Mouse (Mus musculus): ENCODE results near the gene R3hcc1l. TPM values are rescaled to one million over a fixed set of nuclear protein-coding genes. Genes with fewer than 3 reads are reported as not detected.
A peak's percentile ranks its signal among the peaks of the same experiment; 100 is the strongest.

R3hcc1l gene
- polyA plus RNA-seq, 1 experiment: 13.3 TPM

DNA sequence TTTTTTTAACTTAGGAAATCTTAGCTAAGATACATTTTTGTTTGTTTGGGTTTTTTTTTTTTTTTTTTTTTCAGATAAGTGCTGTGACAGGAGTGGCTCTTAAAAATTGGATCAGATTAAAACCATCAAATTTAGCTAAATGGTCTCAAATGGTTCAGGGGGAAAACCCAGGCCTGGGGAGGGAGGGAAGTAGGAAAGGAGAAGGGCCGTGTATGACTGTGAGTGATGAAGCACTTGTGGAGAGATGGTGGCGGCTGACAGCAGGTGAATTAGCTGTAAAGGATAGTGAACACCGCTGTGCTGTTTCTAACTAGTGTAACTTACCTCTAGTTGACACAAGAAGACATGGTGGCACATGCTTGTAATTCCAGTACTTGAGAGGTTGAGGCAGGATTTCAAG is 40.1 kb downstream of the R3hcc1l start:
- Histone ChIP-seq H3K27me3 (ENCODE audit: control insufficient read depth, insufficient read depth, low read length) (no peaks in the 10 kb centered on the region), H3K4me1 (ENCODE audit: control insufficient read depth, insufficient read depth, low read length) (no peaks in the 10 kb centered on the region), H3K27ac (ENCODE audit: insufficient read depth, low read length) (no peak overlapping the region), H3K4me3 (replicated peaks; ENCODE audit: insufficient read depth, low read depth, low read length) (no peak overlapping the region)
- WGBS: 86% methylated on average over 3 of the region's 3 CpGs
- no peak for DNase-seq
- TF ChIP-seq POLR2A (IDR thresholded peaks at IDR 0.05; ENCODE audit: borderline replicate concordance, insufficient read depth, low read length) (no peak), CTCF (IDR thresholded peaks at IDR 0.05; ENCODE audit: borderline replicate concordance, insufficient read depth, low read depth, low read length) (no peak)

DNA sequence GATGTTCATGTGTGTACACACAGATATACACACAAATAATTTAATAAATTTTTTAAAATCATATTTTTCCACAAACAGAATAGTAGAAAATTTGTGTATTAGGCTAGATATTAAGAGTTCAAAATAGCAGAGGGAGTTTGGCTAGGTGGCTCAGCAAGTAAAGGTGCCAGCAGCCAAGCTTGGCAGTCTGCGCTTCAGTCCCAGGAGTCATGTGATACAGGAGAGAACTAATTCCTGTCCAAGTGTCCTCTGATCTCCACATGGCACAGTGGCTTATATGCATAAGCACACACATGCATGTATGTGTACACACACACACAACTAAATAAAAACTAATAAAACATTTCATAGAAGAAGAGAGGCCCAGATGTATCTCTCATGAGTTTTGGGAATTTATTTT is 43.4 kb downstream of the R3hcc1l start:
- Histone ChIP-seq H3K4me1 (ENCODE audit: control insufficient read depth, insufficient read depth, low read length) (peaks cover 3% of the 10 kb centered on the region; the same call in 1 of the 2 replicates), H3K27ac (ENCODE audit: insufficient read depth, low read length) (no peak overlapping the region), H3K4me3 (replicated peaks; ENCODE audit: insufficient read depth, low read depth, low read length) (no peak overlapping the region), H3K27me3 (ENCODE audit: control insufficient read depth, insufficient read depth, low read length) (no peaks in the 10 kb centered on the region)
- TF ChIP-seq CTCF (IDR thresholded peaks at IDR 0.05; ENCODE audit: borderline replicate concordance, insufficient read depth, low read depth, low read length): no peak
- no peak for TF ChIP-seq POLR2A (IDR thresholded peaks at IDR 0.05; ENCODE audit: borderline replicate concordance, insufficient read depth, low read length)
- peak; percentile 30 to 50 for DNase-seq
- 17% methylated on average over 1 of the region's 1 CpGs for WGBS

DNA sequence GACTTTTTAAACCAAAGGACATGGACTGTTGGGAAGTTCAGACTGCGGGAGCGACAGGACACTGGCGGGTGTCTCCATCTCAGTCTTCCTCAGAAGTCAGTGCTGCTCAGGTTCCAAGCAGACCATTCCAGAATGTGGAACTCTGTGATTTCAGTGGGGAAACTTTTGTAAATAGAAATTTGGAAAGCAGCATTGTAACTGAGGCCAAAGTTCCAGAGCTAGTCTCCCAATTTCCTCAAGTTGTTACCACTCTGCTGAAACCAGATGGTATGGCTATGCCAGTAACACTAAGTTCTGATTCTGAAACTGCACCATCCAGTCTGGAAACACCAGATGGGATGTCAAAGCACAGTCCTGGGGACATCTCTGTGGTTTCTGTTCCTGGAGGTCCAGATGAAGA is 44.4 kb downstream of the R3hcc1l start:
- Histone ChIP-seq H3K4me1 (ENCODE audit: control insufficient read depth, insufficient read depth, low read length) (peaks cover 3% of the 10 kb centered on the region; the same call in 1 of the 2 replicates), H3K4me3 (replicated peaks; ENCODE audit: insufficient read depth, low read depth, low read length) (no peak overlapping the region), H3K27ac (ENCODE audit: insufficient read depth, low read length) (no peak overlapping the region), H3K27me3 (ENCODE audit: control insufficient read depth, insufficient read depth, low read length) (no peaks in the 10 kb centered on the region)
- WGBS: 96% methylated on average over 3 of the region's 3 CpGs
- TF ChIP-seq POLR2A (IDR thresholded peaks at IDR 0.05; ENCODE audit: borderline replicate concordance, insufficient read depth, low read length): no peak
- no peak for TF ChIP-seq CTCF (IDR thresholded peaks at IDR 0.05; ENCODE audit: borderline replicate concordance, insufficient read depth, low read depth, low read length)
- no peak for DNase-seq

DNA sequence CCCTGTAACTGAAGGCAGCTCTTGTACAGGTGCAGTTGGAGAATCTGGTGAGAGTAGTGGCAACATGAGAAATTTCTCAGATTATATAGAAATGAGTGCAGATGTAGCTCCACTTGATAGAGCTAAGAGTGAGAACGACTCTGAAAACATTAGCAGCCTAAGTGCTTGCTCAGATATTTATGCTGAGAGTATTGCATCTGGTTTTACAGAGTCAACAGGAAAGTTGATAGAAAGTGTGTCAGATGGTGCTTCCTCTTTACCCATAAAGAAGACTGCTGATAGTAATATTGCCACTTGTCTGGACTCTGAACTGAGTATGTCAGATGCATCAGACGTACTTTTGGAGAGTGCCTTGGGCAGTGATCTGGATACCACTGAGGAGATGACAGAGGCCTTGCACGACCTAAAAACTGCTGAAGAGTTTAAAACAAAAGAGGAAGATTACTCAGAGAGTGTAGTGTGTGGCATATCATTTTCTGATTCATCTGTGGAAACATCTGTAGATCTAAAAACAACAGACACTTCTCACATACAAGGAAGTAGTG is 45.2 kb downstream of the R3hcc1l start:
- Histone ChIP-seq H3K27ac (ENCODE audit: insufficient read depth, low read length) (no peak overlapping the region), H3K4me1 (ENCODE audit: control insufficient read depth, insufficient read depth, low read length) (peaks cover 3% of the 10 kb centered on the region; the same call in 1 of the 2 replicates), H3K4me3 (replicated peaks; ENCODE audit: insufficient read depth, low read depth, low read length) (no peak overlapping the region), H3K27me3 (ENCODE audit: control insufficient read depth, insufficient read depth, low read length) (no peaks in the 10 kb centered on the region)
- 84% methylated on average over 3 of the region's 3 CpGs for WGBS
- TF ChIP-seq POLR2A (IDR thresholded peaks at IDR 0.05; ENCODE audit: borderline replicate concordance, insufficient read depth, low read length) (no peak), CTCF (IDR thresholded peaks at IDR 0.05; ENCODE audit: borderline replicate concordance, insufficient read depth, low read depth, low read length) (no peak)
- DNase-seq: no peak

DNA sequence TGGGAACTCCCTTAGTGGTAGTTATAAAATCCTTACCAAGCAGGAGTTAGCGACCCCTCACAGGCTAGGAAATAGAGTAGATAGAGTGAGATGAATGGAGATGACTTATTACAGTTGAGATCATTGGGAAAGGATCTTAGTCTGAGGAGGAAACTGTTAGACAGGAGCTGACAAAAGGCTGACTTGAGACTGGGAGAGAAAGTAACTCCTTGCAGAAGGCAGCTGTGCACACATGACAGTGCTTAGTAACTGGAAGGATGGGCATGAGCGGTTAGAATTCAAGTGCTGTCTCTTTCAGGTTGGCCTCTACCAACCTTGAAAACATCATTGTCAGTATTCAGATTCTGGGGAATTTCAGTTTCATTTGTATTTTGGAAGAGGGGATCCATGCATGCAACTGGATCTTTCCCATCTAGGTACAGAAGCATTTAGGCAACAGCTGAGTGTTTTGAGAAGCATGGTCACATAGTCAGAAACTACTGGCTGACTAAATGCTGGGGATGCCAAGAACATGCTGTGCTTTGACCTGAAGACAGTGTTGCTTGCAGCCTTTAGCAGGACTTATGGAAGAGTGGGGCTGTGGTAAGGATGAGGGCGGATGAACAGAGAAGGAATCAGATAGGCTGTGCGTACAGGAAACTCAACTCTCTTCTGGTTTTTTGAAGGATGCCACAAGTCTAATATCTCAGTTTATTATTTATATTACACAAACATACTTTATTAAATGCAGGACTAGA is 47.9 kb downstream of the R3hcc1l start:
- H3K27ac ChIP-seq (ENCODE audit: insufficient read depth, low read length): no peak overlapping the region
- no peak overlapping the region for H3K4me3 ChIP-seq (replicated peaks; ENCODE audit: insufficient read depth, low read depth, low read length)
- WGBS: 71% methylated on average over 4 of the region's 4 CpGs
- peak in 1 of 2 experiments; percentile 29 for DNase-seq
- H3K4me1 ChIP-seq (ENCODE audit: control insufficient read depth, insufficient read depth, low read length): peaks cover 3% of the 10 kb centered on the region; the same call in 1 of the 2 replicates
- H3K27me3 ChIP-seq (ENCODE audit: control insufficient read depth, insufficient read depth, low read length): no peaks in the 10 kb centered on the region
- TF ChIP-seq POLR2A (IDR thresholded peaks at IDR 0.05; ENCODE audit: borderline replicate concordance, insufficient read depth, low read length) (no peak), CTCF (IDR thresholded peaks at IDR 0.05; ENCODE audit: borderline replicate concordance, insufficient read depth, low read depth, low read length) (no peak)

DNA sequence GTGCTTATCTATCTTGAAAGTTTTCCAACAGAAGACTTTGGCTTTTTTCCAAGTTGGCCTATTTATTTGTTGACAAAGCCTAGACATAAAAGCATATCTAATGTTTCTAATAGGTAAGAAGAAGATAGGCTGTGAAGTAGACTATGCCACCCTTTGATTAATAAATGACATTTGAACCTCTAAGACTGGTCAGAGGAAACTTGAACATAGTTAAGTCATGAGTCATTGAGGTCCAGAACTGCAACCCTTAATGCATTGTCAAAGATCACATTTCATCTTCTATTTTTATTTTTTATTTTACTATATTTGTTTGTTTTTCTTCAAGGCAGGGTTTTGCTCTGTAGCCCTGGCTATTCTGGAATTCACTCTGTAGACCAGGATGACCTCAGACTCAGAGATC is 48.5 kb downstream of the R3hcc1l start:
- no peak overlapping the region for H3K27ac ChIP-seq (ENCODE audit: insufficient read depth, low read length)
- peaks cover 3% of the 10 kb centered on the region; the same call in 1 of the 2 replicates for H3K4me1 ChIP-seq (ENCODE audit: control insufficient read depth, insufficient read depth, low read length)
- TF ChIP-seq CTCF (IDR thresholded peaks at IDR 0.05; ENCODE audit: borderline replicate concordance, insufficient read depth, low read depth, low read length) (no peak), POLR2A (IDR thresholded peaks at IDR 0.05; ENCODE audit: borderline replicate concordance, insufficient read depth, low read length) (no peak)
- H3K4me3 ChIP-seq (replicated peaks; ENCODE audit: insufficient read depth, low read depth, low read length): no peak overlapping the region
- DNase-seq: no peak
- no peaks in the 10 kb centered on the region for H3K27me3 ChIP-seq (ENCODE audit: control insufficient read depth, insufficient read depth, low read length)

DNA sequence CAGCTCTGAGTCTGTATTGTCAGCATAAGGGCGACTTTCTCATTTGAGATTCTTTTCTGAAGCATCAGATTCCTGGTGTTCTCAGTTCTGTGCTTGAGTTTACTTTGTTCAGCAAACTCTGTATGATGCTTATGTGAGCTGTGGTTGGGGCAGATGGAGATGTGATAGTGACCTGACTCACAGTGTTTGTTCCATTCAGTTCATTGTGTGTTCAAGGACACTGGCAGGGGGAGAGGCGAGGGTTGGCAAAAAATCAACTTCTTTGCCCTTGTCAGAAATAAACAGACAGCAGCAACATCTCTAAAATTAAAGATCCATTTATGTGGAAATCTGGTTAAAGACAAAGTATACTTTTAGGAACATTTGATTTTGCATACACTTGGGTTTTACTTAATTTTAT is 50.5 kb downstream of the R3hcc1l start:
- WGBS: 77% methylated on average over 2 of the region's 2 CpGs
- Histone ChIP-seq H3K4me3 (replicated peaks; ENCODE audit: insufficient read depth, low read depth, low read length) (no peak overlapping the region), H3K27ac (ENCODE audit: insufficient read depth, low read length) (no peak overlapping the region), H3K4me1 (ENCODE audit: control insufficient read depth, insufficient read depth, low read length) (peaks cover 3% of the 10 kb centered on the region; the same call in 1 of the 2 replicates), H3K27me3 (ENCODE audit: control insufficient read depth, insufficient read depth, low read length) (no peaks in the 10 kb centered on the region)
- no peak for DNase-seq
- TF ChIP-seq POLR2A (IDR thresholded peaks at IDR 0.05; ENCODE audit: borderline replicate concordance, insufficient read depth, low read length): no peak
- no peak for TF ChIP-seq CTCF (IDR thresholded peaks at IDR 0.05; ENCODE audit: borderline replicate concordance, insufficient read depth, low read depth, low read length)

DNA sequence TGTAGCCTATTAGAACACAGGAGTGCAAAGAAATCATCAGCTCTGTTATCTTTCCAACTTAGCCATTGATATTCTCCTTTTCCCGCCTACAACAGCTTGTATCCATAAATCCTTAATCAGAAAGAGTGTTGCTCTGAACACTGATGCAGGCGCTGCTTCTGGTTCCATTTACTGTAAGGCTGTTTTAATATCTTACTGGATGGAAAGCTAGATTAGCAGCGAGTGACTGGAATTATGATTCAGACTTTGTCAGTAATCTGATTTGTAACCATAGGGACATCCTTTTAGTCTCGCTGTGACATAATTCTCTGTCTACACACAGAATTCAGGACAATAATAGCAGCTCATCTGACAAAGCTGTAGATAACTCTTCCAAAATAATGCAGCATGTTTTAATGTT is 52.7 kb downstream of the R3hcc1l start:
- DNase-seq: no peak
- Histone ChIP-seq H3K27ac (ENCODE audit: insufficient read depth, low read length) (no peak overlapping the region), H3K4me1 (ENCODE audit: control insufficient read depth, insufficient read depth, low read length) (peaks cover 3% of the 10 kb centered on the region; the same call in 1 of the 2 replicates), H3K4me3 (replicated peaks; ENCODE audit: insufficient read depth, low read depth, low read length) (no peak overlapping the region), H3K27me3 (ENCODE audit: control insufficient read depth, insufficient read depth, low read length) (no peaks in the 10 kb centered on the region)
- no peak for TF ChIP-seq CTCF (IDR thresholded peaks at IDR 0.05; ENCODE audit: borderline replicate concordance, insufficient read depth, low read depth, low read length)
- no peak for TF ChIP-seq POLR2A (IDR thresholded peaks at IDR 0.05; ENCODE audit: borderline replicate concordance, insufficient read depth, low read length)
- 81% methylated on average over 4 of the region's 4 CpGs for WGBS
